Mouse (Mus musculus) heart, postnatal 10 days (tissue): ENCODE results near the gene Ctr9. TPM values are rescaled to one million over a fixed set of nuclear protein-coding genes. Genes with fewer than 3 reads are reported as not detected.

Experiments
- DNase-seq, 2 experiments: peaks; one replicate each; pipeline ENCODE4 v3.0.0; 2021
- intact Hi-C: fragments of 180-260 bp; cut with DNase I; formaldehyde crosslinking; loops from one replicate; pipeline ENCODE4 v1.15.1; 2025
- total RNA-seq, 2 experiments: library from RNA; stranded (reverse); gene quantifications; 2 replicates each; pipeline ENCODE4 v1.2.3; 2021

Ctr9 gene
- total RNA-seq, 2 experiments from 2014 or later: 28.6 to 29.2 TPM

DNA sequence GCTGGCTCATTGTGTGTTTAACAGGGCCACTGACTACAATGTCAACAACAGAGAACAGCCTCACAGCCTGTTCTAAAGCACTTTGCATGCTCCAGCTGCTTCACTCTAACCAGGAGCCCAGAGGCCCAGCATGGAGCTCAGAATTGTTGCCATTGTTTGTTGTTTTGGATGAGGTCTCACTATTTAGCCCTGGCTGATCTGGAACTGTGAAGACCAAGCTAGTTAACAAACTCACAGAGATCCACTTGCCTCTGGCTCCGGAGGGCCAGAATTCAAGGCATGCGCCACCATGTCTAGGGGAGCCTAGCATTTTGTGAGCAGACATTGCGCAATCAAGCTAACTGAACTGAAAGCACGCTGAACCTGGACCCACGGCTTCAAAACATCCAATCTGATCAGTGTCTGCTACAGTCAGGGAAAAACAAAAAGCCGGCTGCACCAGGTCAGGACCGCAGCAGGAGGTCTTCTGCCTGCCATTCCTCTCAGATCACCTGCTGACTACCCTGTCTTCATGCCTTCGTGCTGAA is 4.6 kb upstream of the Ctr9 start:
- no peak for DNase-seq
- intact Hi-C loops: no loop called here

DNA sequence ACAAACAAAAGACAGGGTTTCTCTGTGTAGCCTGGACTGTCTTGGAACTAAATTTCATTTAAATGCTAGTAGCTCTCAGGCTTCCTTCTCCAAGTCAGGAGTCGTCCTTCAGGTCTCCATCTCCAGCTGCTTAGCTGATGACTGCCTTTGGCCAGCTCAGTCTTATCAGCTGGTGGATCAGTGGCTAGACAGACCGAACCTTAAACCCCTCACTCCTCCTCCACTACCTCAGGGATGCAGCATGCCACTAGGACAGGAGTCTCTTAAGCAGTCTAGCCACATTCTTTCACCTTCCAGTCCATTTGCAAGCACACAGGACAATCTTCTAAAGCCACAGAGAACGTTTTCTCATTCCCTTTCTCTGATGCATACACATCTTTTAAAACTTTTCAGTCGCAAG is 3.8 kb upstream of the Ctr9 start:
- intact Hi-C loops: no loop called here

DNA sequence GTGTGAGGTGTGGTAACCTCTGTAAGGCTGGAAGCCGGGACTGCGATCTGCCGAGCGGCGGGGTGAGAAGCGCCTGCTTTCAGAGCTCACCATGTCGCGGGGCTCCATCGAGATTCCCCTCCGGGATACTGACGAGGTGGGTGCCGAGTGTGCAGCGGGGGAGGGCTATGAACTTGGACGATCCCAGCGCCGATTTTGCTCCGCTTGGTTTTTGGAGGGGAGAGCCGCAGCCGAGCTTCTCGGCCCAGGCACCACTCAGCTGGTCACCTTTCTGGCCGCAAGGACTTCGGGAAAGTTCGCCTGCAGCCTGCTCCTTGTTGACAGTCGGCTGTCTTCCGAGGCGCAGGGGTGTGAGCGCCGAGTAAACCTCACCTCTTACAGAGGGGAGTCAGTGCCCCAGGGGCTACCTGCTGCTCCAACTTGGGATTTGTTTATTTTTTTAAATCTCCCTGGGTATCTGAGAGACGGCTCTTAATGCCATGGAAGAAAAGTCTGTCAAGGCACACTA is 349 bp downstream of the Ctr9 start:
- intact Hi-C loops: no loop called here
- no peak for DNase-seq

More for the DNA sequence above, 3.8 kb upstream of the Ctr9 start:
- no peak for DNase-seq

DNA sequence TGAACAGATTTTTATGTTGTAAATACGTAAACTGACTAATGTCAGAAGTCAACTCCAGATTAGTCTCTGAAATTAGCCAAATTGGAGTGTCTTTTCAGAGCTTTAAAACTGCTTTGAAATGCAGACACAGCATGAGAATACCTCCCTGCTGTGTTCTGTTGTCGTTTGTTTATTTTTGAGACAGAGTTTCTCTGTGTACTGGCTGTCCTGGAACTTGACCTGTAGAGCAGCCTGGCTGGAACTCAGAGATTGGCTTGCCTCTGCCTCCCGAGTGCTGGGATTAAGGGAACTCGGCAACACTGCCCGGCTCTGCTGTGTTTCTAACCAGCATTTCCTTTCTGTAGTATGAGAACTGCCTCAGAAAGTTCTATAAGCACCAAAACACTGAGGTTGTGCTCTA is 20.2 kb downstream of the Ctr9 start:
- intact Hi-C loops: loop anchor here (1.0 to 5.0 kb wide), 2 partner anchors 193 to 918 kb away; no protein-coding TSS in a partner anchor
- DNase-seq: no peak

DNA sequence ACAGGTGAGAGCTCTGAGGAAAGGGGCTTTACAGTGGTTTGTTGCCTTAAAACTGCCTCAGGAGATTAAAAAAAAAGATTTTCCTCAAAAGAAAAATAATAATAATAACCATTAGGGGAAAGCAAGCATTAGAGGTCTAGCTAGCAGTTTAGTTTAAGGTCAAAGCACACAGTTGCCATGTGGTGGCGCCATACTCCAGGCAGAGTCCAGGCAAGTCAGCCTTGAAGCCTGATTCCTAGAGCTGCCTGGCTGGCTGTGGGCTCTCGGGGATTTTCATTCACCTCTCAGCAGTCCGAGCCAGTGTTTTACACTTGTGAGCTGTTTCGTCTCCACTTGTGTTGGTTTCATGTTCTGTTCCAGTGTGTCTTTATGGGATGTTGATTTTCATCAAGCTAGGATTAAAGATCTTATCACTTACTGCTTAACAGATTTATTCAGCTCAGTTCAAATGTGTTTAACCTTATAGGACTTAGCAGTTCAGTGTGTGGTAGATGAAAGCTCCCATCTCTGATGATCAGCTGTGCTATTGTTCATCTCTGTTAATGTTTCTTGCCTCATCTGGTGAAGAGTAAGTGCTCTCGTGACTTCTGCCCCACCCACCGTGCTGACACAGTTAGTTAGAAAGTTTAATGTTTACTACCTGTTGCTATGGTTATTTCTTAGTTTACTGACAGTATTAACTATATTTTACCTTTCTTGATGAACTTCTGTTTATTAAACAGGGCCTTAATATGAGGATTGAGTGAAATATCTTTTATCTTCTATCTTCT is 21.1 kb downstream of the Ctr9 start:
- intact Hi-C loops: loop anchor here (1.0 to 5.0 kb wide), 2 partner anchors 192 to 917 kb away; no protein-coding TSS in a partner anchor
- DNase-seq: peak; percentile 82 to 88

DNA sequence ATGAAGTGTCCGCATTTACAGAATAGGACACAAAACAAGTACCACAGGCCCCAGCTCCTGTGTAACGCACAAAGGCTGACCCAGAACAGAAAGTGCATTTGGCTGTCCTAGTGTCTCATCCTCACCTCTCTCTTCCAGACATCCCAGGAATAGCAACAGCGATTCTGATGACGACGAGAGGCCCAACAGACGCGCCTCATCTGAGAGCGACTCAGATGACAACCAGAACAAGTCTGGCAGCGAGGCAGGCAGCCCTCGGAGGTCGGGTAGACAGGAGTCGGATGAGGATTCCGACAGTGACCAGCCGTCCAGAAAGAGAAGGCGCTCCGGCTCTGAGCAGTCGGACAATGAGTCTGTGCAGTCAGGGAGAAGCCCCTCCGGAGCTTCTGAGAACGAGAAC is 26.5 kb downstream of the Ctr9 start:
- intact Hi-C loops: loop anchor here (2.0 kb wide), 1 partner anchor 26 kb away; no protein-coding TSS in a partner anchor
- peak; percentile 51 to 71 for DNase-seq

DNA sequence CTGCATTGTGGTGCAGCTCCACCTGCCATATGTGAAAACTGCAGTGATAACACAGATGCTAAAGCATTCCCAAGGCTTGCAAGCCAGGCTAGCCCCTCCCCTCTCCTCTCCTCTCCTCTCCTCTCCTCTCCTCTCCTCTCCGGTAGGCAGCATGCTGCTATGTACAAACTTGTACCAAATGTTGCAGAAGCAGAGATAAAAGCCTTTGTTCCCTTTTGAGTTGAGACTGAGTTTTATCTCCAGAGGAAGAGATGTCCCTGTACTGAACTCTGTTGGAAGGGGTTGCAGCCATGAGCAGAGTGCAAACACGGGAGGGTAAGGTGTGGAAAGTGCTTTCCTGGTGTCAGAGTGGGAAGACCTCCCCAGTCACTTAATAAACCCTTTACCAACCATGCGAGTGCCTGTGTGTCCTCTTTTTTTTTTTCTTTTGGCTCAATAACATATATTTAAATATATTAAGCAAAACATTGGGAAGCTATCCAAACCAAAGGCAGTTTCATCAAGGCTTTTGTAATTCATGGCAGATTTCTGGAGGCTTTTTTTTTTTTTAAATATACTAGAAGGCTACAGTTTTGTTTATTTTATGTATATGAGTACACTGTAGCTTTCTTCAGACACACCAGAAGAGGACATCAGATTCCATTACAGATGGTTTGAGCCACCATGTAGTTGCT is 27.4 kb downstream of the Ctr9 start:
- intact Hi-C loops: loop anchor here (2.0 kb wide), 1 partner anchor 25 kb away; no protein-coding TSS in a partner anchor
- DNase-seq: no peak

DNA sequence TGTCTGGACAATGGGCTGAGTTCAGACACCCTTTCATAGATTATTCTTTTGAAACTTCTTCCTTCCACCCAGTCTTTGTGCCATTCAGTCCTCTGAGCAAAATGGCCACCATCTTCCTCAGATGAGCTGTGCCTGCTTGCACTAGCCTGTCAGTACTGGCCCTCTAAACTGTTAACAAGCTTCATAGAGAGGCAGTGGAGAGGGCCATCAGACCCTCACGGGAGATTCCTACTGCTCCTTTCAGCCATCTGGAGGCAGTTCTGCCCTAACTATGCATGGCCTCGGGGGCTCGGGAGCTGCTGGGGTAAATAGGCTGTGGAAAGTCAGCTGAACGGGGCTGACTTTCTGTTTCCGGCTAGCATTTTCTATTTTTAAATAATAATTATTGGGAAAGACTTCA is 30.8 kb downstream of the Ctr9 start:
- no peak for DNase-seq
- intact Hi-C loops: no loop called here

DNA sequence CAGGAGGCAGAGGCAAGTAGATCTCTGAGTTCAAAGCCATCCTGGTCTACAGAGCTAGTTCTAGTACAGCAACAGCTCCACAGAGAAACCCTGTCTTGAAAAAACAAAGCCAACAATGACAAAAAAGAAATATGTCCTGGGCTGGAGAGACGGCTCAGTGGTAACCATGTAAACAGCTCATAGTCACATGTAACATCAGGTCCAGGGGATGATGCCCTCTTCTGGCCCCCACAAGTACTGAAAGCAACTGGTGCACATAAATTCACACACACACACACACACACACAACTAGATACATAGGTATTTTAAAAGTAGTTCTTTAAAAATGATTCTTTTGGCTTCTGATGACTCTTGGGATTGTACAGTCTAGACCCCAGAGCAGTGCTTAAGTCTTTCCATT is 34.2 kb downstream of the Ctr9 start:
- no peak for DNase-seq
- intact Hi-C loops: no loop called here

DNA sequence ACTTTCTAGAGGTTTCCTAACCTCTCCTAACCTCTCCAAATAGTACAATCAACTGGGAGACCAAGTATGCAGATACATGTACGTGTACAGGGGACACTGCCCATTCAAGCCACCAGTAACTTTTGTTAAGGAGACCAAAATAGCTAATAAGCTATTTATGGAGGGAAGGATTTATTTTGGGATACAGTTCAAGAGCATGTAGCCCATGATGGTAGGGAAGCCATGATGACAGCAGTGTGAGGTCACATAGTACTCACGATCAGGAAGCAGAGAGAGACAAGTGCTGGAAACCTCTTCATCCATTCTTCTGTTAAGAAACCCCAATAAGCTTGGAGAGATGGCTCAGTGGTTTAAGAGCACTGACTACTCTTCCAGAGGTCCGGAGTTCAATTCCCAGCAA is 39.4 kb downstream of the Ctr9 start:
- no peak for DNase-seq
- intact Hi-C loops: no loop called here

DNA sequence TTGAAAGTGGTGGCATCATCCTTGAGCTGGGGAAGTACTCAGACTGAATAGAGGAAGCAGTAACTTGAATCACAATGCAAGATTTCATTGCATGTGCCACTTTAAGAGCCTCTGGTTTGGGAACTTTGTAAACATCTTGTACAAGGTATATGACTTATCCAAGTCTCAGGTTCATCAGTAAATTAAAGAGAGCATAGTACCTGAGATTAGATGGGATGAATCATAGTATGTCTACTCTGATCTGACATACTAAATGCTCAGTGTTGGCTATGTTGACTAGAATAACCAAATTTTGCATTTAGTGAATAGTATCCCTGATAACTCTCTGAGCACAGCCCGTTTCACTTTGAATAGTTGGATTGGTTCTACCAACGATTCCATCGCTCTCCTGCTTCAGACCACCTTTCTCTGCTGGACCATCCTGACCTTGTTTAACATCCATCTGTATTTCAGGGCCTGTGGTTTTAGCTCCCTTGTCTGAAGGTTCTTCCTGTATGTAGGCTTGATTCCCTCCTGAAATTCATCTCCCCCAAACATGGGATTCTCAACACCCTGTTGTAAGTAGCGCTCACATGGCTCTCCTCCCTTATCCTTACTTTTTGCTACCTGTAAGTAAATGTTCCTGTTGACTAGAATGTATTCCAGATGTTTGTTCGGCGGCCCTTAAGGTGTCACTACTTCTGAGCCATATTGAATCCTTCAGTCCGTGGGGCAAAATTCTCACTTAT is 40.9 kb downstream of the Ctr9 start:
- DNase-seq: no peak
- intact Hi-C loops: no loop called here

DNA sequence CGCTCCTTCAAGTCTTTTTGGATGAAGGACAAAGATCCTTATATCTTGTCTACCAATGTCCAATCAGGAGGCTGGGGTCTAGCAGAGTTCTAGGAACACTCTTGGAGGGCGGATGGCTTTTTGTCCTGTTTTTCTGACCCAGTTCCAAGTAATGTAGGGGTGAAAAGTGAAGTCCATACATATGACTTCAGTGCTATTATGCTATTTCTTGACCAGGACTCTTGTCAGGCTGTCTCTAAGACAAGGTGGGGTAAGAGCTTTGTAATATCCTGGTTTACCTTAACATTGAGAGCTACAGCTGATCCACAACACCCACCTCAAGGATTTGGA is 41.4 kb downstream of the Ctr9 start:
- intact Hi-C loops: no loop called here
- no peak for DNase-seq

DNA sequence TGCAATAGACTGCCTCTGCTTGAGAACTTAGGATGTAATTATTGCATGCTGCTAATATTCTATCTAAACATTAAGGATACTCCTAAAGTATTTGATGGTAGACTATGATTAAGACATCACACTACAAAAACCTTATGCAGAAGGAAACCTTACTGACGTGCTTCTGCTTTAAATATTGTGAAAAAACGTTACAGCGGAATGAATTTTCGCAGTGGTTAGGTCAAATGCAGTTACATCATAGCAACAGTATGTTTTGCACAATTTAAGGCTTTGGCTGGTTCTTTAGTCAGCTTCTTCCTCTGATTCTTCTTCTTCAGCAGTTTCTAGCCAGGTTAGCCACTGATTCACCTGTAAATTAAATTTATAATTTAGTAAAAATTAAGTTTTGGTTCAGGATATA is 43.7 kb downstream of the Ctr9 start:
- intact Hi-C loops: no loop called here
- no peak for DNase-seq

DNA sequence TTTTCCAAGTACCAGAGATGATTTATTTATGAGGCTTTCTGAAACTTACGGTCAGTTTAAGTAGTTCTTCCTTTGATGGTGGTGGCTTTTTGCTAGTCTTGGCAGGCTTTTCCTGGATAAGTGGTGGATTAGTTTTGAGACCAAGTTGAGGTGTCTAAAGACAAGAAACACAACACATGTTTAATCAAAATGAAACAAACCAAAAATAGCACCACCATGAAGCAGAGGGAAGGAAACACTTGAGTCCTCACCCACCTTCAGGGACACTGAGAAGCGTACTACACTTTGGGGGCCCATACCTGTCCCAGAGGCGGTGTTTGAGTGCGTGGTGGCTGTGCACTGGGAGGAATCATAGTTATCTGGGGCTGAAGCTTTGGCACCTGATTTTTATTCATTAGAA is 46.5 kb downstream of the Ctr9 start:
- no peak for DNase-seq
- intact Hi-C loops: no loop called here

DNA sequence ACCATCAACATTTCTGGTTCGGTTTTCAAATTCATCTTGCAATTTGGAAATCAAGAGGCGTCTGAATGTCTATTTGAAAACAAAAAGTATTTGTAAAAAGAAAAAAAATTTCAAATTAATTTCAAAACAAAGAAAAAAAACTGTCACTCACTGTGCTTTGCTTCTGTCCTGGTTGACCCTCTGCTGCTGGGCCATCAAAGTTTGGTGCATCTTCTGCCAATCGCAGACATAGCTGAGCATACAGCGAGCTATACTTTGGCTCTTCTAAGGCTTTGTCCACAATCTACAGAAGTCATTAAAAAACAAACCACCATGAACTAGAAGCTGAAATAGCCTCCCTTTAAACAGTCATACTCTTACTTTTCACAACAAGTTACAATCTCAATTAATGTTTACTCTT is 49.5 kb downstream of the Ctr9 start:
- intact Hi-C loops: no loop called here
- DNase-seq: no peak

DNA sequence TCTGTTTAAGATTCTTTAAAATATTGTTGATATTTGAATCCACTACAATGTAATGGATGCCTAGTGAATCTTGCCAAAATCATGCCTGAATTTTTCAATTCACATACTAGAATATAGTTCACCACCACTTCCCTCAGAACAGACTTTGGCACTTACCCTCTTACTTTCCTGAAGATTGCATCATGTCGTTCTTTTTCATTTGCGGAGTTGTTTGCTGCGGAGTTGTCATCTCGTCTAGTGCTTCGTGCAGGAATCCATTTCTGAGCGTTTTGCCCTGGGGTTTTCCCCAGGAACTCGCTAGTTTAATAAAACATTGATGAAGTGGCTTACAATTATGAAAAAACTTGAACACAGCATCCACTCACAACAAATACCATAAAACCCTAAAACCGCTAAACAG is 51.3 kb downstream of the Ctr9 start:
- no peak for DNase-seq
- intact Hi-C loops: loop anchor here (2.0 kb wide), 1 partner anchor 25 kb away; no protein-coding TSS in a partner anchor

DNA sequence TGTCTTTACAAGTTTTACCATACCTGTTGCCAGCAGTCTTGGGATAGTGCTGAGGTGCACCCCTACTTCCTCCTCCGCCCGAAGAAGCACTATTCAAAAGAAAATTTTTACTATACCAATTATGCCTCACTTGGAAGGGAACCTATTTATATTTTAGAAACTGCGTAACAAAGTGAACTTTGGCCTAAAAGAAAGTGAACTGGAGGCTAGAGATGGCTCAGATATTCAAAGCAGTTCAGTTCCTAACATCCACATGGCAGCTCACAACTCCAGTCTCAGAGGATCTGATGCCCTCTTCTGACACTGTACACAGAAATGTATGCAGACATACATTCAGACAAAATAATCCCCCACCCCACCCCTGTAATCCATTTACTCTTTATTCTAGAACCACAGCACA is 52.1 kb downstream of the Ctr9 start:
- intact Hi-C loops: loop anchor here (2.0 kb wide), 1 partner anchor 26 kb away; no protein-coding TSS in a partner anchor
- no peak for DNase-seq

DNA sequence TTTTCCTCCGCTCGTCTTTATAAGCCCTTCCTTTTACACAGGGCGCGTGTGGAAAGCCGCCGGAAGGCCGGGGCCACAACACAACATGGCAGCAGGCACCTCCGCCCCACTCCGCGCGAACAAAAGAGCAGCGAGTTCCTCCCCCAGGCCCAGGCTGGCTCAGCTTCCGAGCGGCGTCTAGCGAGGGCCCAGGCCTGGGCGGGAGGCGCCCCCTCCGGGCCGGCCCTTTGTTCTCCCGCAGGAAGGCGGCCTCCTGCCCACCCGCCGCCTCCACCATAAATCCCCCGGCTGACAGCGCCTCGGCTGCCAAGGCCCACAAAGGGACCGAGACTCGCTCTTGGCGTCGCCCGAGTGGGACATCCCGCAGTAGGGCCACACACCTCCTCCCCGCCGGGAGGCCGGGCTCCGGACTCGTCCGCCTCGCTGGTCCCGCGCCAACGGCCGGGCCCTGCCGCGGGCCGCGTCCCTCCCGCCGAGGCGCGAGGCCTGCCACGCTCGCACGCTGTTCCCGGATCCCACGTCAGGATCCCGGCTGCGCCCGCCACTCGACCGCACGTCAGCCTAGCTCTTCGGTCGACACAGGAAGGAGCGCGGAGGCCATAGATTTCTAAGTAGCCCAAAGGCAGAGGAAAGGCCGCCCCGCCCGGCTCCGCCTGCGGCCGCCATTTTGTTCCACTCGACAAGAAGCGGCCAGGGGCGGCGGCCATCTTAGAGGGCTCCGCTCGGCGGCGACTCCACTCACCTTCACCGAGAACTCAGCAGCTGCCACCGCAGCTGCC is 53.5 kb downstream of the Ctr9 start:
- peak; percentile 90 to 91 for DNase-seq
- intact Hi-C loops: loop anchor here (2.0 kb wide), 2 partner anchors 67 to 75 kb away; no protein-coding TSS in a partner anchor

DNA sequence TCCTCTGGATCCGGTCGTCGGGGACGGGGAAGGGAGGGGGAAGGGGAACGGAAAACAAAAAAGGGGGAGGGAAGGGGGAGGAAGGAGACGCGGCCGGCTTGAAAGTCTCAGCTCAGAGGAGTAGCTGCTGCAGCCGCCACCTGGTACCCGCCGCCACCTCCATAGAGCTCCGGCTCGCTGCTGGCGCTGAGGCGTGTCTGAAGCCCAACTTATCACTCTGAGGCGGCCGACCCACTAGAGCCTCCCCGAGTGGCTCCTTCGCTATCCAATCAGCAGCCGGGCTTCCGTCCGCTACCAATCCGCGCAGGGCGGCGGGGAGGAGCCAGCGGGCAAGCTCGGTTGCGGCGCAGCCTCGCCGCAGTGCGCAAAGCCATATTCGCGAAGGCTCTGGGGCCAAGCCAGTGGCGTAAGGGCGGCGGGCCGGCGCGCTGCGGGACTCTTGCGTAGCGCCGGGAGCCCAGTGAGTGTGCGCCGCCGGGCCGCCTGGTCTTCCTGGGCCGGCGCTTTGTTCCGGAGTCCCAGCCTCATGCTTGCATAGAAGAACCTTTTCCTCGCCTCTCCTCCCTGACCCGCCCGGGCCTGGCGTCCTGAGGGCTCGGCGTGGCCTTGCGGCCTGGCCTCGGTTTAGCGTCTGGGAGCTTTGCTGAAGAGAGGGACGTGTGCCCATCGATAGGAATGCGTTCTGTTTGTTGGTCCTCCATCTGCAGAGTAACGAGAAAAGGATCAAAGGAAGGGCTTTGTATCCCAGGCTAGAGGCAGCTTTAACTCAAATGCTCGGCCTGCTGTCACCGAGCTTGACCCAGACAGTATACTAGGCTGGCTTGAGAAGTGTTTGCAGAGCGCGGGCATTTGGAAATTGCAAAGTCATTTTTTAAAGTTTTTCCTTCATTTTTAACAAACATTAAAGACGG is 54.3 kb downstream of the Ctr9 start, which contains the start of gene Eif4g2:
Eif4g2 (minus strand) TSS at position 209 of the 911 bp plus-strand sequence.
- DNase-seq: peak; percentile 99
- intact Hi-C loops: loop anchor here (1.0 to 2.0 kb wide), 3 partner anchors 39 to 74 kb away; no protein-coding TSS in a partner anchor
